In genomic region chr7:92367111-92367510, GRCm38 (mm10) we compare ENCODE assay signal across 21 mouse cellular contexts.
DNase-seq lines count a peak whose midpoint lies in the region; ATAC-seq and TF ChIP-seq lines count a peak whose summit lies in the region.
"Had no signal": no experiment of that assay in that cellular context is flagged by ENCODE, and none has a peak within 500 bp of the region (broad histone marks: within the 10 kb centered on the region; RNA-seq: fewer than 3 reads in every experiment).

No protein-coding gene starts in this region.

- peak; percentile 36 for DNase-seq in forebrain, embryonic 14.5 days (ENCODE audit: low spot score)
- DNase-seq in layer of hippocampus, adult 18-20 months (ENCODE audit: low spot score in 2 of 2): peak; percentile 6 to 53
- no peak for DNase-seq in layer of hippocampus, postnatal 10 days (ENCODE audit: low spot score in 2 of 2)
- no peak for DNase-seq in Patski (ENCODE audit: low read depth, low spot score)
- peak; percentile 33 to 40 for DNase-seq in left cerebral cortex, adult 18-20 months (ENCODE audit: low spot score in 2 of 2)
- DNase-seq in urinary bladder, postnatal 10 days (ENCODE audit: low spot score): no peak
- no peak for DNase-seq in limb, embryonic 10.5 days (ENCODE audit: low spot score)
- DNase-seq: adrenal gland, postnatal 14 days; cerebellum, adult 11-12 months; cerebellum, postnatal 14 days; gastrocnemius, postnatal 36 days; kidney, adult 18-20 months; liver, embryonic 13.5 days; lung, embryonic 14.5 days; lung, postnatal 36 days had no signal

- no peak overlapping the region for H3K4me3 ChIP-seq in forebrain, embryonic 14.5 days (ENCODE audit: low read depth, low read length)
- no peak overlapping the region for H3K4me3 ChIP-seq in forebrain, embryonic 12.5 days (replicated peaks)
- H3K4me3 ChIP-seq in limb, embryonic 10.5 days: no peak overlapping the region
- H3K4me3 ChIP-seq: heart, embryonic 15.5 days; hindbrain, embryonic 10.5 days; limb, embryonic 13.5 days; liver, embryonic 13.5 days had no signal

- ATAC-seq in forebrain, embryonic 14.5 days: no peak
- no peak for ATAC-seq in forebrain, embryonic 12.5 days (ENCODE audit: low FRiP score)
- ATAC-seq in Patski: peak; percentile 55

- H3K27ac ChIP-seq in forebrain, embryonic 14.5 days (ENCODE audit: low read depth, low read length): no peak overlapping the region
- H3K27ac ChIP-seq in forebrain, embryonic 12.5 days: no peak overlapping the region
- H3K27ac ChIP-seq in limb, embryonic 10.5 days: no peak overlapping the region
- H3K27ac ChIP-seq: heart, embryonic 15.5 days; hindbrain, embryonic 10.5 days; kidney, postnatal 0 days; limb, embryonic 13.5 days; liver, embryonic 13.5 days had no signal

- H3K4me2 ChIP-seq in forebrain, embryonic 14.5 days (ENCODE audit: low read length): no peak overlapping the region
- no peak overlapping the region for H3K4me2 ChIP-seq in forebrain, embryonic 12.5 days
- H3K4me2 ChIP-seq: heart, embryonic 15.5 days; limb, embryonic 13.5 days; liver, embryonic 13.5 days; lung, embryonic 14.5 days had no signal

- POLR2A ChIA-PET in Patski (lab: Charles Lee): no interaction called here

- 85% methylated on average over 1 of the region's 1 CpGs for WGBS in forebrain, embryonic 14.5 days
- 88% methylated on average over 1 of the region's 1 CpGs for WGBS in forebrain, embryonic 12.5 days
- 83% methylated on average over 1 of the region's 1 CpGs for WGBS in limb, embryonic 10.5 days

- H3K36me3 ChIP-seq in forebrain, embryonic 14.5 days (ENCODE audit: control insufficient read depth, insufficient read depth, low read length): no peaks in the 10 kb centered on the region
- no peaks in the 10 kb centered on the region for H3K36me3 ChIP-seq in forebrain, embryonic 12.5 days (replicated peaks)
- no peaks in the 10 kb centered on the region for H3K36me3 ChIP-seq in limb, embryonic 10.5 days
- H3K36me3 ChIP-seq: G1E; heart, embryonic 15.5 days; hindbrain, embryonic 10.5 days; limb, embryonic 13.5 days; liver, embryonic 13.5 days had no signal

- CTCF ChIA-PET in Patski (lab: Charles Lee): no interaction called here

- H3K9ac ChIP-seq in forebrain, embryonic 14.5 days (ENCODE audit: low read length): no peak overlapping the region
- H3K9ac ChIP-seq in forebrain, embryonic 12.5 days: no peak overlapping the region
- H3K9ac ChIP-seq: heart, embryonic 15.5 days; limb, embryonic 13.5 days; liver, embryonic 13.5 days; lung, embryonic 14.5 days had no signal

- H3K9me3 ChIP-seq in forebrain, embryonic 14.5 days (replicated peaks; ENCODE audit: control insufficient read depth, low read length): no peaks in the 10 kb centered on the region
- no peaks in the 10 kb centered on the region for H3K9me3 ChIP-seq in forebrain, embryonic 12.5 days
- H3K9me3 ChIP-seq in limb, embryonic 10.5 days (replicated peaks): no peaks in the 10 kb centered on the region
- H3K9me3 ChIP-seq: G1E; heart, embryonic 15.5 days; hindbrain, embryonic 10.5 days; limb, embryonic 13.5 days; liver, embryonic 13.5 days had no signal

- in situ Hi-C loops in Patski (cut with MboI; ENCODE audit: low pct_unique_long_range_greater_than_20kb): no loop called here

- no peaks in the 10 kb centered on the region; the same call in 1 of the 2 replicates for H3K4me1 ChIP-seq in forebrain, embryonic 14.5 days (ENCODE audit: control insufficient read depth, insufficient read depth, low read length)
- no peaks in the 10 kb centered on the region for H3K4me1 ChIP-seq in forebrain, embryonic 12.5 days
- peaks cover 12% of the 10 kb centered on the region; the same call in 1 of the 2 replicates for H3K4me1 ChIP-seq in limb, embryonic 10.5 days
- H3K4me1 ChIP-seq: heart, embryonic 15.5 days; hindbrain, embryonic 10.5 days; liver, embryonic 13.5 days had no signal

- no peak for TF ChIP-seq CTCF in Patski (IDR thresholded peaks at IDR 0.05)

- H3K27me3 ChIP-seq in forebrain, embryonic 14.5 days (replicated peaks; ENCODE audit: control insufficient read depth, insufficient read depth, low read length): no peaks in the 10 kb centered on the region
- H3K27me3 ChIP-seq in forebrain, embryonic 12.5 days: no peaks in the 10 kb centered on the region
- no peaks in the 10 kb centered on the region for H3K27me3 ChIP-seq in Patski
- no peaks in the 10 kb centered on the region for H3K27me3 ChIP-seq in limb, embryonic 10.5 days (ENCODE audit: low read depth, poor library complexity, severe bottlenecking)
- H3K27me3 ChIP-seq: heart, embryonic 15.5 days; limb, embryonic 13.5 days; liver, embryonic 13.5 days had no signal

Comparison
In these comparisons a context has a peak if more than half of its experiments do, and no peak if none do; other contexts are left out.
1. DNase-seq: peak in forebrain, embryonic 14.5 days (single experiment), layer of hippocampus, adult 18-20 months (2 of 2) and left cerebral cortex, adult 18-20 months (2 of 2); none in layer of hippocampus, postnatal 10 days (0 of 2), Patski (single experiment), urinary bladder, postnatal 10 days (single experiment) and limb, embryonic 10.5 days (single experiment).